Mouse (Mus musculus) lung, postnatal 25 days (tissue): ENCODE results near the gene Lsm2.
"Not testable (repeated sequence)": the region's sequence is repeated elsewhere in the genome, so short reads cannot be mapped to it uniquely, and the experiment has no call there.

Experiments used
- DNase-seq: peaks from one replicate; pipeline ENCODE4 v3.0.0; 2022; ENCODE audit warnings: low spot score

Lsm2 gene

GRCm38 (mm10) chr17:34981690-34982180, at the start of gene Lsm2:
Gene Lsm2, plus strand, starts transcription at chr17:34981862.
- peak; percentile 94 for DNase-seq

GRCm38 (mm10) chr17:34932287-34932686, 49.4 kb upstream of the Lsm2 start:
- no peak for DNase-seq

GRCm38 (mm10) chr17:34934031-34934430, 47.6 kb upstream of the Lsm2 start:
- no peak for DNase-seq

GRCm38 (mm10) chr17:34934830-34935229, 46.8 kb upstream of the Lsm2 start:
- DNase-seq, result no peak

DNA sequence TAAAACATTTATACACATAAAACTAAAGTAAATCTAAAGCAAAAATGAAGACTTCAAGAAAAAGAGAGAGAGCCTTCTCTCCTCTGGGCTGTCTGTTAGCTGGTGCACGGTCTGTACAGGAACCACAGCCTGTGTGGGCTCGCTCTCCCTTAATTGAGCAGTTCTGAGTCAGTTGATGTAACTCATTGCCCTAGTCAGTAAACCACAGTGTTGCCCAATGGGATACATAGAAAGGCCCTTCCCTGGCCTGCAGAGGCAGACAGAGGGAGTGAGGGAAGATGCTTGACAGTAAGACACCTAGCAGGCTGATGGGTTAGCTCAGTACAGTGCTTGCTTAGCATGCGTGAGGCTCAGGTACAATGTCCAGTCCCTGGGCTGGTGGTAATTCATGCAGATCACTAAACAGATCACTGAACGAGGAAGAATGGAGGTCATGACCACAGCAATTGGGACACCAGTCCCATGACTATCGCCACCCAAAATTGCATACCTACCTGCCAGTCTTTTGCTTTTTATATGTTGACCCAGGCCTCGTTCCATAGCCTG, 43.6 kb upstream of the Lsm2 start:
- no peak for DNase-seq

DNA sequence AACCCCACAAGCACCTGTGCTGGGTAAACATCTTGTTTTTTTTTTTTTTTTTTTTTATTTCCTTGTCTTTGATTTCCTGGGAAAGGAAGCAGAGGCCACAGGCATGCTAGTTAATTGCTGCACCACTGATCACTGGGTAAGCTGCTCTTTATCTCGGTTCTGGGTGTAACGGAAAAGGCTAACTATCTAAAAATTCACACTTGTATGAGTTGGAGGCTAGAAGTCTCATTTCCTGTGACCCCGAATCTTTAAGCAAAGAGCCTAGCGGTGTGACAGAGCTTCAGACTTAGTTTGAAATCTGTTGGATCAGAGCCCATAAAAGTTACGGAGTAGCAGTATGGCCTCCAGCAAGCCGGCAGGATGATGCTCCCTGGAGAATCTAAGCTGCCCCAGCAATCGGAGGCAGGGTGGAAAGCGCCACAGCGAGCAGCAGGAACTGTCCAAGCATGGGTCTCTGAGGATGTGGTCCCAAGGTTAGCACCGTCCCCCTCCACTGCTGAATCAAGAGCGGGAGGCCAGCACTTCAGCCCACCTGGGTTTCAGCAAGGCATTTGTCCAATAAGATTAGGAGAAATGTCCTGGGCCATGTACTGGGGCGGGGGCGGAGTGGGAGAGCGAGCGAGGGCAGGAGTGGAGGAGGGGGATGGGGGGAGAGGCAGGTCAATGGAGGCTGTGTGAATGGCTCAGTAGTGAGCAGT, 40.2 kb upstream of the Lsm2 start:
- no peak for DNase-seq

GRCm38 (mm10) chr17:34943128-34943815, 38.4 kb upstream of the Lsm2 start:
- no peak for DNase-seq

GRCm38 (mm10) chr17:34944362-34944761, 37.3 kb upstream of the Lsm2 start:
- no peak for DNase-seq

DNA sequence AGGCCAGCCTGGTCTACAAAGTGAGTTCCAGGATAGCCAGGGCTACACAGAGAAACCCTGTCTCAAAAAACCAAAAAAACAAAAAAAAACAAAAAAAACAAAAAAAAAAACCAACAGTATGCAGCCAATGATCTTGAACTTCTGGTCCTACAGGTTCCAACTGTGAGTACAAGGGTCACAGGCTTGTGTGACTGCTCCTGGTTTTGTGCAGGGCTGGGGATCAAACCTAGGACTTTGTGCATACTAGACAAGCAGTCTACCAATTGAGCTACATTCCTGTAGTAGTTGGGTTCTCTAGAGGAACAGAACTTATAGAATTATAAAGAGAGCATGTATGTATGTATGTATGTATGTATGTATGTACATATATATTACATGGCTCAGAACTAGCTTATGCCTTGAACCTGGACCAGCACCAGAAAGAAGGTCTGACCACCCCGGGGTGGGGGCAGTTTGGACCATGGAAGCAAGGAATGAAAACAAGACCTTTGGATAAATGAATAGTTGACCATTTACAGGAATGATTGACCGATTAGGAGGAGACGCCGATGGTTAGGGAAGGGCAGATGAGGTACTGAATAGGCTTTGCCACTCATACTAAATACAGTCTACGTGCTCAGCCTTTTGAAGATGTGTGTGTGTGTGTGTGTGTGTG, 35.0 kb upstream of the Lsm2 start:
- DNase-seq, result no peak

DNA sequence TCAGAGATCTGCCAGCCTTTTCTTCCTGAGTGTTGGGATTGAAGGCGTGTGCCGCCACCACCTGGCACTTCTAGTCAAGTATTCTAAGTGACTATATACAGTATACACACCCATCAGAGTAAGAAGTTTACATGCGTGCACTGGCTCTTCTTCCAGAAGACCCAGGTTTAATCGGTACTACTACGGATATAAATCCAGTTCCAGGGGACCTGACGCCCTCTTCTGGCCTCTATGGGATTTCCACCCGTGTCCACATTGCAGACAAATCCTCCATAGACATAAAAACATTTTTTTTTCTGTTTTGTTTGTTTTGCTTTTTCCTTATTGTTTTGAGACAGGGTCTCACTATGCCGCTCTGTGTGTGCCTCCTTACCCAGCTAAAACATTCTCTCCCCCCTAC, 34.1 kb upstream of the Lsm2 start:
- no peak for DNase-seq

DNA sequence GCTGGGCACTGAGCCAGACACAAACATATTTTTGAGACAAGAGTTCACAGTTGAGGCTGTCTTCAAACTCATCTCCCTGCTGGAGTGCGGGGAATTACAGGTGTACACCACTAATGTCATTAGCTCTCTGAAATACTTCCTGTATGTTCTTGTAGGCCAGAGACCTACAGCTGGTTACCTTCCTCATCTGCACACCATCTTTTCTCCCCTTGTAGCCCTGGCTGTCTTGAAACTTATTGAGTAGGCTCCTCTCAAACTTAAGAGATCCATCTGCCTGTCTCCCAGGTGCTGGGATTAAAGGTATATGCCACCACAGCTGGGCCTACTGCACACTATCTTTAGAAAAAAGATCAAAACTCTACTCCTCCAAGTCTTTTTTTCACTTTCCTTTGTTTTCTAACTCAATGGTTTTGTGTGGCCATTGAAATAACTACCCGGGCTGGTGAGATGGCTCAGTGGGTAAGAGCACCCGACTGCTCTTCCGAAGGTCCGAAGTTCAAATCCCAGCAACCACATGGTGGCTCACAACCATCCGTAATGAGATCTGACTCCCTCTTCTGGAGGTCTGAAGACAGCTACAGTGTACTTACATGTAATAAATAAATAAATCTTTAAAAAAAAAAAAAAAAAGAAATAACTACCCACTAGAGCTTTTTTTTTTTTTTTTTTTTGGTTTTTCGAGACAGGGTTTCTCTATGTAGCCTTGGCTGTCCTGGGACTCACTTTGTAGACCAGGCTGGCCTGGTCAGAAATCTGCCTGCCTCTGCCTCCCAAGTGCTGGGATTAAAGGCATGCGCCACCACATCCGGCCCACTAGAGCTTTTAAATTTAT, 32.7 kb upstream of the Lsm2 start:
- DNase-seq, result not testable (repeated sequence)

- DNase-seq, result no peak
These were observed 32.1 kb upstream of the Lsm2 start for GRCm38 (mm10) chr17:34949553-34949969.

GRCm38 (mm10) chr17:34950514-34951455, 30.9 kb upstream of the Lsm2 start:
- DNase-seq, result no peak

DNA sequence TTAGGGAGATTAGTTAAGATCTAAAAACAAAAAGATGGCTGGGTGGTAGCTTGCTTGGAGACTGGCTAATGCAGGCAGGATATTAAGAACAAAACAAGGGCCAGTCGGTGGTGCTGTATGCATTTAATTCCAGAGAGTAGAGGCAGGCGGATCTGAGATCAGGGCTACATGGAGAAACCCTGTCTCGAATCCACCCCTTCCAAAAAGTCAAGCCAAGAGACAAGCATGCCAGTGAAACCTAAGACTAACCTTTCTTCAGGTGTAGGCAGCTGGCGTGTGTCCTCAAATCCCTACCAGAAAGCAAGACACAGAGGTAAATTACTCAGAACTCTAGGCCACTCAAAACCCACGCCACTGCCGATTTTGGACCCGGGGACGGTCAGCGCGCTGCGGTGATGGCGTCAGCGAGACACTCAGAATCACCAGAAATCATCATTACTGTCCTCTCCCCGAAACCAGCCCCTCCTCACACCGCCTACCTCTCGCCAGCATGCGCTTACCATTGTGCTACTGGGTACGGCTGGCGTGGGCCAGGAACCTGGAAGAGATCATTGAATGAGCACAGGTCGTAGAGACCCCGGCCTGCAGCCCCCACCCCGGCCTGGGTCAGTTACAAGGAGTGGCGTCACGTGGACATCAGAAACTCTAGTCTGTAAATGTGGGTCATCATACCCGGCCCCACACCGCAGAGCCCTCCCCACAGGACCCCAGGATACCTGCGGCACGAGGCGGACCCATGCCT, 29.9 kb upstream of the Lsm2 start:
- DNase-seq, result no peak

DNA sequence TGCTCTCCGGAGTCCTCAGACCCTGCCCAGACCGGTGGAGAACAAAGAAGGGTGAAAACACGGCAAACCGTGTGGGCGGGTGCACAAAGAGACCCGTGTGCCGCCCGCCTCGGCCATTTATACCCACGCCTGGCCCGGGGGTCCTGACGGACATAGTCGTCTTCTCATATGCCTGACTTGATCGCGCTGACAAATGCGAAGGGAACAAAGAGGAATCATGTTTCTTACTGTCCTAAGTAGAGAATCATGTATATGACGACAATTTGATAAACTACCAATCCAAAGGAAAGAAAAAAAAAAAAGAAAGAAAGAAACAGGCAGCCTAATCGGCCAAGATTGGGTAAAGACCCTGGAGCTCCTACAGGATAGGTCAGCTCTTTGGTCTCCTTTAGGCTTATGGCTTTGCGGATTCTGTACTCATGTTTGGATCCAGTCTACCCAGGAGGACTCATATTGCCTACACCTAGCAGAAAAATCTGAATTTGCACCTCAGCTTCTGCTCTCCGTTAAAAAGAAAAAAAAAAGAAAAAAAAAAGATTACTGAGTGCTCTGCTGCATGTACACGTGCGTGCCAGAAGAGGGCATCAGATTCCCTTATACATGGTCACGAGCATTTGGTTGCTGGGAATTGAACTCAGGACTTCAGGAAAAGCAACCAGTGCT, 29.2 kb upstream of the Lsm2 start:
- peak; percentile 74 for DNase-seq

DNA sequence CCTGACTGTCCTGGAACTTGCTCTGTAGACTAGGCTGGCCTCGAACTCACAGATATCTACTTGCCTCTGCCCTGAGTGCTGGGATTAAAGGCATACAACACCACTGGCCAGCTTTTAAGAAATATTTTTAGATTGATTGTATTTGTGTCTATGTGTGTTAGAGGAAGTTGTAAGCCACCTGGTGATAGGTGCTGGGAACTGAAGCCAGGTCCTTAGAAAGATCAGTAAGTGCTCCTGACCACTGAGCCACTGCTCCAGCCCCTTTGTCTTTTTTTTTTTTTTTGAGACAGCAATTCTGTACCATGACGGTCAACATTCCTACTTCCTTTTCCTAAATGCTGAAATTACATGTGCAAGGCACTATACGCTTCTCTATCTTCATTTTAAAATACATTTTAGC, 28.4 kb upstream of the Lsm2 start:
- DNase-seq, result no peak

DNA sequence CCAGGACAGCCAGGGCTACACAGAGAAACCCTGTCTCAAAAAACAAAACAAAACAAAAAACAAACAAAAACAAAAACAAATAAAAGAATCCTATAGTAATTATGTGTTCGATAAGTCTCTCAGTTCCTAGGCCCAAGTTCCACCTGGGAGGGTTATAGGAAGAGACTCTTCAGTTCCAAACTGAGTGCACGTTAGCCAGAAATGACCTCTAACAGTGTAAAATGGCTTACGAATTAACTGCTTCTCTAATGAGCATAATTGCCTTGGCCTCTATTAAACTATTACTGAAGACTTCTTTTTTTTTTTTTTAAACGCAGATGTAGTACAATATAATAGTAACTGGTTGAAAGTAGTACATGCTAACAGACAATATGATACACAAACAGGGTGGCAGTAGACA, 27.8 kb upstream of the Lsm2 start:
- no peak for DNase-seq

GRCm38 (mm10) chr17:34954831-34955230, 26.8 kb upstream of the Lsm2 start:
- DNase-seq, result no peak

GRCm38 (mm10) chr17:34955884-34956283, 25.8 kb upstream of the Lsm2 start:
- no peak for DNase-seq
